Mouse (Mus musculus) midbrain, embryonic 13.5 days (tissue): ENCODE results near the gene Calm3. TPM values are rescaled to one million over a fixed set of nuclear protein-coding genes. Genes with fewer than 3 reads are reported as not detected.

Experiments used
- ATAC-seq: fragments of 200-750 bp; cut with Nextera tagmentation; 2 replicates; pipeline ENCODE4 v1.8.0; 2017; ENCODE audit warnings: mild to moderate bottlenecking, moderate TSS enrichment, moderate library complexity
- H3K27ac ChIP-seq: fragments of 300-500 bp; sonication (generic); 2 replicates; pipeline ENCODE4 v1.5.1; 2015; ENCODE audit warnings: inconsistent platforms, mild to moderate bottlenecking, moderate library complexity
- H3K27me3 ChIP-seq: fragments of 300-500 bp; sonication (generic); 2 replicates; pipeline ENCODE4 v1.6.1; 2015; ENCODE audit warnings: mild to moderate bottlenecking, inconsistent platforms
- H3K36me3 ChIP-seq: fragments of 300-500 bp; sonication (generic); 2 replicates; pipeline ENCODE4 v1.6.1; 2015; ENCODE audit warnings: mild to moderate bottlenecking, inconsistent platforms
- H3K4me1 ChIP-seq: fragments of 300-500 bp; sonication (generic); replicated peaks from 2 replicates; pipeline ENCODE4 v1.6.1; 2015; ENCODE audit warnings: inconsistent platforms
- H3K4me2 ChIP-seq: fragments of 300-500 bp; sonication (generic); replicated peaks from 2 replicates; pipeline ENCODE4 v1.6.1; 2015; ENCODE audit warnings: moderate library complexity, mild to moderate bottlenecking, inconsistent platforms
- H3K4me3 ChIP-seq: fragments of 300-500 bp; sonication (generic); replicated peaks from 2 replicates; pipeline ENCODE4 v1.5.1; 2015; ENCODE audit warnings: mild to moderate bottlenecking, inconsistent platforms
- H3K9ac ChIP-seq: fragments of 300-500 bp; sonication (generic); replicated peaks from 2 replicates; pipeline ENCODE4 v1.6.1; 2015; ENCODE audit warnings: mild to moderate bottlenecking, inconsistent platforms
- H3K9me3 ChIP-seq: fragments of 300-500 bp; sonication (generic); 2 replicates; pipeline ENCODE4 v1.6.1; 2016; ENCODE audit warnings: mild to moderate bottlenecking, inconsistent platforms
- WGBS: fragments of 180-500 bp; shearing (Covaris S2); methylation state at CpG from one replicate; pipeline ENCODE4 v1.1.7; 2015; 5-methylcytosine and 5-hydroxymethylcytosine counted together
- polyA plus RNA-seq: library from polyadenylated mRNA; unstranded; fragments of >200 nt; fragmentation: Nextera tagmentation; extraction: Ambion mirVana; gene quantifications from 2 replicates; pipeline ENCODE4 v1.2.1, GENCODE M21; 2015

Calm3 gene
- polyA plus RNA-seq, 1 experiment from 2014 or later, result 297 TPM

- H3K4me1 ChIP-seq, result peaks cover 28% of the 10 kb centered on the region
- peaks cover 12% of the 10 kb centered on the region for H3K36me3 ChIP-seq
- no peak for ATAC-seq
- 0 out of 2 replicates have a peak, but pooled peaks cover 3% of the 10 kb centered on the region for H3K27me3 ChIP-seq
- no peaks in the 10 kb centered on the region for H3K9me3 ChIP-seq
- no peak overlapping the region for H3K4me2 ChIP-seq
- H3K27ac ChIP-seq, result no peak overlapping the region
- no peak overlapping the region for H3K9ac ChIP-seq
- WGBS, result 64% methylated on average over 10 of the region's 10 CpGs
- no peak overlapping the region for H3K4me3 ChIP-seq
Observed at GRCm38 (mm10) chr7:16909909-16910308, 14.0 kb downstream of the Calm3 start.

- peaks cover 30% of the 10 kb centered on the region for H3K4me1 ChIP-seq
- H3K9ac ChIP-seq, result 0 out of 2 replicates have a peak overlapping the region, but pooled peaks have one; percentile 11
- no peak overlapping the region for H3K4me3 ChIP-seq
- H3K27me3 ChIP-seq, result 0 out of 2 replicates have a peak, but pooled peaks cover 3% of the 10 kb centered on the region
- 0 out of 2 replicates have a peak, but pooled peaks cover 5% of the 10 kb centered on the region for H3K36me3 ChIP-seq
- ATAC-seq, result no peak
- no peaks in the 10 kb centered on the region for H3K9me3 ChIP-seq
- no peak overlapping the region for H3K27ac ChIP-seq
- H3K4me2 ChIP-seq, result no peak overlapping the region
- 66% methylated on average over 11 of the region's 11 CpGs for WGBS
Observed at GRCm38 (mm10) chr7:16908859-16909258, 15.1 kb downstream of the Calm3 start.

GRCm38 (mm10) chr7:16908367-16908766 lies 15.5 kb downstream of the Calm3 start:
- Histone ChIP-seq H3K4me3 (no peak overlapping the region), H3K27ac (no peak overlapping the region), H3K36me3 (0 out of 2 replicates have a peak, but pooled peaks cover 4% of the 10 kb centered on the region), H3K27me3 (0 out of 2 replicates have a peak, but pooled peaks cover 3% of the 10 kb centered on the region), H3K4me1 (peaks cover 30% of the 10 kb centered on the region), H3K9ac (0 out of 2 replicates have a peak overlapping the region, but pooled peaks have one; percentile 11), H3K9me3 (no peaks in the 10 kb centered on the region), H3K4me2 (no peak overlapping the region)
- ATAC-seq, result no peak
- 51% methylated on average over 11 of the region's 11 CpGs for WGBS

- H3K4me2 ChIP-seq, result no peak overlapping the region
- H3K9me3 ChIP-seq, result no peaks in the 10 kb centered on the region
- H3K4me3 ChIP-seq, result no peak overlapping the region
- H3K36me3 ChIP-seq, result no peaks in the 10 kb centered on the region
- no peak overlapping the region for H3K27ac ChIP-seq
- WGBS, result 83% methylated on average over 7 of the region's 7 CpGs
- ATAC-seq, result no peak
- H3K27me3 ChIP-seq, result 0 out of 2 replicates have a peak, but pooled peaks cover 3% of the 10 kb centered on the region
- peaks cover 30% of the 10 kb centered on the region for H3K4me1 ChIP-seq
- no peak overlapping the region for H3K9ac ChIP-seq
Observed at GRCm38 (mm10) chr7:16907842-16908241, 16.1 kb downstream of the Calm3 start.

- H3K27ac ChIP-seq, result no peak overlapping the region
- H3K9ac ChIP-seq, result no peak overlapping the region
- no peaks in the 10 kb centered on the region for H3K36me3 ChIP-seq
- H3K27me3 ChIP-seq, result 0 out of 2 replicates have a peak, but pooled peaks cover 3% of the 10 kb centered on the region
- no peak overlapping the region for H3K4me3 ChIP-seq
- 92% methylated on average over 41 of the region's 41 CpGs for WGBS
- H3K9me3 ChIP-seq, result no peaks in the 10 kb centered on the region
- H3K4me2 ChIP-seq, result no peak overlapping the region
- ATAC-seq, result no peak
- peaks cover 30% of the 10 kb centered on the region for H3K4me1 ChIP-seq
Observed at GRCm38 (mm10) chr7:16906889-16907559, 16.9 kb downstream of the Calm3 start.

- WGBS, result 12% methylated on average over 5 of the region's 6 CpGs
- peak within 1 kb of the TSS; percentile 23; the same call in 1 of the 2 replicates for H3K9ac ChIP-seq
- H3K4me3 ChIP-seq, result no peak within 1 kb of the TSS
- H3K27ac ChIP-seq, result no peak within 1 kb of the TSS
- H3K27me3 ChIP-seq, result 0 out of 2 replicates have a peak, but pooled peaks cover 3% of the 10 kb centered on the region
- no peaks in the 10 kb centered on the region for H3K36me3 ChIP-seq
- H3K4me2 ChIP-seq, result no peak within 1 kb of the TSS
- H3K4me1 ChIP-seq, result peaks cover 30% of the 10 kb centered on the region
- ATAC-seq, result peak; percentile 34; the same call in 1 of the 2 replicates
- no peaks in the 10 kb centered on the region for H3K9me3 ChIP-seq
Observed at GRCm38 (mm10) chr7:16906281-16906680, 17.6 kb downstream of the Calm3 start, which contains the start of gene Ptgir. Ptgir (plus strand) TSS chr7:16906490.

GRCm38 (mm10) chr7:16905491-16906021 lies 18.4 kb downstream of the Calm3 start:
- no peak overlapping the region for H3K4me3 ChIP-seq
- H3K4me1 ChIP-seq, result peaks cover 35% of the 10 kb centered on the region
- H3K9me3 ChIP-seq, result no peaks in the 10 kb centered on the region
- WGBS, result 59% methylated on average over 9 of the region's 9 CpGs
- H3K27ac ChIP-seq, result no peak overlapping the region
- ATAC-seq, result no peak
- H3K36me3 ChIP-seq, result no peaks in the 10 kb centered on the region
- H3K27me3 ChIP-seq, result 0 out of 2 replicates have a peak, but pooled peaks cover 3% of the 10 kb centered on the region
- H3K4me2 ChIP-seq, result no peak overlapping the region
- no peak overlapping the region for H3K9ac ChIP-seq

- H3K4me2 ChIP-seq, result no peak overlapping the region
- no peak overlapping the region for H3K9ac ChIP-seq
- 53% methylated on average over 9 of the region's 10 CpGs for WGBS
- H3K4me1 ChIP-seq, result peaks cover 43% of the 10 kb centered on the region
- H3K27ac ChIP-seq, result no peak overlapping the region
- H3K36me3 ChIP-seq, result no peaks in the 10 kb centered on the region
- ATAC-seq, result no peak
- H3K4me3 ChIP-seq, result no peak overlapping the region
- 0 out of 2 replicates have a peak, but pooled peaks cover 3% of the 10 kb centered on the region for H3K27me3 ChIP-seq
- H3K9me3 ChIP-seq, result no peaks in the 10 kb centered on the region
Observed at GRCm38 (mm10) chr7:16904120-16904675, 19.7 kb downstream of the Calm3 start.

GRCm38 (mm10) chr7:16903439-16903955 lies 20.4 kb downstream of the Calm3 start:
- H3K9me3 ChIP-seq, result no peaks in the 10 kb centered on the region
- peaks cover 39% of the 10 kb centered on the region for H3K4me1 ChIP-seq
- ATAC-seq, result no peak
- H3K9ac ChIP-seq, result no peak overlapping the region
- WGBS, result 81% methylated on average over 2 of the region's 2 CpGs
- H3K27me3 ChIP-seq, result no peaks in the 10 kb centered on the region
- H3K27ac ChIP-seq, result no peak overlapping the region
- H3K36me3 ChIP-seq, result no peaks in the 10 kb centered on the region
- H3K4me2 ChIP-seq, result no peak overlapping the region
- no peak overlapping the region for H3K4me3 ChIP-seq

GRCm38 (mm10) chr7:16900526-16900925 lies 23.4 kb downstream of the Calm3 start:
- no peaks in the 10 kb centered on the region for H3K36me3 ChIP-seq
- H3K4me2 ChIP-seq, result no peak overlapping the region
- H3K27ac ChIP-seq, result peak overlapping the region; percentile 30; the same call in 1 of the 2 replicates
- no peaks in the 10 kb centered on the region for H3K9me3 ChIP-seq
- WGBS, result 5% methylated on average over 5 of the region's 5 CpGs
- H3K4me3 ChIP-seq, result no peak overlapping the region
- H3K9ac ChIP-seq, result no peak overlapping the region; the same call in 1 of the 2 replicates
- H3K4me1 ChIP-seq, result peaks cover 19% of the 10 kb centered on the region
- ATAC-seq, result no peak; the same call in 1 of the 2 replicates
- H3K27me3 ChIP-seq, result no peaks in the 10 kb centered on the region

GRCm38 (mm10) chr7:16895511-16895910 lies 28.4 kb downstream of the Calm3 start:
- no peak for ATAC-seq
- no peak overlapping the region for H3K27ac ChIP-seq
- H3K4me3 ChIP-seq, result peak overlapping the region; percentile 23
- no peaks in the 10 kb centered on the region for H3K36me3 ChIP-seq
- H3K4me2 ChIP-seq, result peak overlapping the region; percentile 59
- H3K4me1 ChIP-seq, result peaks cover 55% of the 10 kb centered on the region
- 33% methylated on average over 10 of the region's 10 CpGs for WGBS
- peaks cover 29% of the 10 kb centered on the region for H3K27me3 ChIP-seq
- no peaks in the 10 kb centered on the region for H3K9me3 ChIP-seq
- peak overlapping the region; percentile 43; the same call in 1 of the 2 replicates for H3K9ac ChIP-seq

- Histone ChIP-seq H3K4me3 (peak overlapping the region; percentile 23), H3K9ac (peak overlapping the region; percentile 43), H3K27ac (peak overlapping the region; percentile 77), H3K4me2 (peak overlapping the region; percentile 59), H3K27me3 (peaks cover 34% of the 10 kb centered on the region), H3K36me3 (no peaks in the 10 kb centered on the region), H3K9me3 (no peaks in the 10 kb centered on the region), H3K4me1 (peaks cover 50% of the 10 kb centered on the region)
- peak; percentile 44 for ATAC-seq
- 1% methylated on average over 24 of the region's 24 CpGs for WGBS
Observed at GRCm38 (mm10) chr7:16895000-16895399, 28.9 kb downstream of the Calm3 start.
